Mouse (Mus musculus): ENCODE measurements around the gene Ndufa4l2. TPM values are rescaled to one million over a fixed set of nuclear protein-coding genes. Genes with fewer than 3 reads are reported as not detected.

Gene Ndufa4l2
- polyA plus RNA-seq, 1 experiment from 2014 or later, result 23.1 TPM

DNA sequence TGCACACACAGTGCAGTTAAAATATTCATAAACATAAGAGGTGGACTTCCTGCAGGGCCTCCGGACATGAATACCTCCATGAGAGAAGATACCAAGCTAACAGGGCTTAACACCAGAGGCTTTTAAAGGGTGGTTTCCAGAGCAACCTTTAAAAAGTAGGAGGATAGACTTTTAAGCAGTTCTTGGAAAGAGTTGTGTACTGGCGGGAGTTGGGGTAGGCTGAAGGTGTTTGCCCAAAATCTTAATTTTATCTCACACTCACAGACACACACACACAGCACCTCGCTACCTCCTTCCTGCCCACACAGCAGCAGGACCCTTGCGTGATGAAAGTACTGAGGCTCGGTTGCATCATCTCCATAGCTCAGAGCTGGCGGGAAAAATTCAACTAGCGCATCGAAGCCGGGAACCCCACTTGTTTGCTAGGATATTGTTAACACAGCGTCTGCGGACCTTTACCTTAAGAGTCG, 6.9 kb downstream of the Ndufa4l2 start:
- H3K4me1 ChIP-seq (ENCODE audit: insufficient read depth), result peaks cover 28% of the 10 kb centered on the region
- peaks cover 33% of the 10 kb centered on the region for H3K36me3 ChIP-seq (replicated peaks; ENCODE audit: insufficient read depth, low read length)
- ATAC-seq, result peak; percentile 66
- 1% methylated on average over 12 of the region's 12 CpGs for WGBS (ENCODE audit: insufficient replicate concordance)
- TF ChIP-seq EP300 (IDR thresholded peaks at IDR 0.05; ENCODE audit: low read depth) (peak; percentile 34; the same call in 1 of the 2 replicates), CTCF (IDR thresholded peaks at IDR 0.05; ENCODE audit: low read depth) (no peak)
- H3K4me2 ChIP-seq (ENCODE audit: low read depth, low read length), result peak overlapping the region; percentile 79
- peak; percentile 55 for DNase-seq
- H3K9me3 ChIP-seq (ENCODE audit: low read length), result no peaks in the 10 kb centered on the region
- peak overlapping the region; percentile 60 for H3K4me3 ChIP-seq (ENCODE audit: low read depth, low read length)
- H3K9ac ChIP-seq (replicated peaks), result peak overlapping the region; percentile 62
- peaks cover 31% of the 10 kb centered on the region for H3K27me3 ChIP-seq (ENCODE audit: insufficient read depth, low read length)
- peak overlapping the region; percentile 80 for H3K27ac ChIP-seq (ENCODE audit: low read depth)

GRCm38 (mm10) chr10:127522088-127522581, 7.4 kb downstream of the Ndufa4l2 start, which contains the start of gene Shmt2:
Gene Shmt2, minus strand, starts transcription at chr10:127522444.
- H3K9ac ChIP-seq (replicated peaks), result peak within 1 kb of the TSS; percentile 62
- peak; percentile 88 for DNase-seq
- peak within 1 kb of the TSS; percentile 60 for H3K4me3 ChIP-seq (ENCODE audit: low read depth, low read length)
- peak; percentile 57 for ATAC-seq
- no peaks in the 10 kb centered on the region for H3K9me3 ChIP-seq (ENCODE audit: low read length)
- no peak for TF ChIP-seq EP300 (IDR thresholded peaks at IDR 0.05; ENCODE audit: low read depth)
- TF ChIP-seq CTCF (IDR thresholded peaks at IDR 0.05; ENCODE audit: low read depth), result no peak
- peaks cover 27% of the 10 kb centered on the region for H3K4me1 ChIP-seq (ENCODE audit: insufficient read depth)
- H3K4me2 ChIP-seq (ENCODE audit: low read depth, low read length), result peak within 1 kb of the TSS; percentile 79
- WGBS (ENCODE audit: insufficient replicate concordance), result under 1% methylated on average over 21 of the region's 21 CpGs
- H3K27ac ChIP-seq (ENCODE audit: low read depth), result peak within 1 kb of the TSS; percentile 80
- H3K36me3 ChIP-seq (replicated peaks; ENCODE audit: insufficient read depth, low read length), result peaks cover 30% of the 10 kb centered on the region
- H3K27me3 ChIP-seq (ENCODE audit: insufficient read depth, low read length), result peaks cover 36% of the 10 kb centered on the region

GRCm38 (mm10) chr10:127524646-127525255, 10.0 kb downstream of the Ndufa4l2 start:
- peaks cover 62% of the 10 kb centered on the region for H3K27me3 ChIP-seq (ENCODE audit: insufficient read depth, low read length)
- no peak for DNase-seq
- ATAC-seq, result no peak
- TF ChIP-seq CTCF (IDR thresholded peaks at IDR 0.05; ENCODE audit: low read depth) (no peak), EP300 (IDR thresholded peaks at IDR 0.05; ENCODE audit: low read depth) (no peak)
- no peak overlapping the region for H3K9ac ChIP-seq (replicated peaks)
- peaks cover 20% of the 10 kb centered on the region for H3K4me1 ChIP-seq (ENCODE audit: insufficient read depth)
- no peak overlapping the region for H3K4me2 ChIP-seq (ENCODE audit: low read depth, low read length)
- peaks cover 5% of the 10 kb centered on the region for H3K36me3 ChIP-seq (replicated peaks; ENCODE audit: insufficient read depth, low read length)
- no peak overlapping the region for H3K4me3 ChIP-seq (ENCODE audit: low read depth, low read length)
- no peak overlapping the region for H3K27ac ChIP-seq (ENCODE audit: low read depth)
- WGBS (ENCODE audit: insufficient replicate concordance), result 5% methylated on average over 23 of the region's 23 CpGs
- no peaks in the 10 kb centered on the region for H3K9me3 ChIP-seq (ENCODE audit: low read length)

- H3K36me3 ChIP-seq (replicated peaks; ENCODE audit: insufficient read depth, low read length), result no peaks in the 10 kb centered on the region
- H3K4me1 ChIP-seq (ENCODE audit: insufficient read depth), result peaks cover 11% of the 10 kb centered on the region
- no peak overlapping the region for H3K9ac ChIP-seq (replicated peaks)
- TF ChIP-seq EP300 (IDR thresholded peaks at IDR 0.05; ENCODE audit: low read depth) (no peak), CTCF (IDR thresholded peaks at IDR 0.05; ENCODE audit: low read depth) (no peak)
- H3K9me3 ChIP-seq (ENCODE audit: low read length), result no peaks in the 10 kb centered on the region
- no peak for ATAC-seq
- 3% methylated on average over 26 of the region's 26 CpGs for WGBS (ENCODE audit: insufficient replicate concordance)
- H3K4me2 ChIP-seq (ENCODE audit: low read depth, low read length), result peak overlapping the region; percentile 63
- H3K27me3 ChIP-seq (ENCODE audit: insufficient read depth, low read length), result peaks cover 75% of the 10 kb centered on the region
- no peak overlapping the region for H3K27ac ChIP-seq (ENCODE audit: low read depth)
- peak overlapping the region; percentile 33 for H3K4me3 ChIP-seq (ENCODE audit: low read depth, low read length)
- DNase-seq, result no peak
Measured at GRCm38 (mm10) chr10:127526048-127526447, 11.3 kb downstream of the Ndufa4l2 start.

DNA sequence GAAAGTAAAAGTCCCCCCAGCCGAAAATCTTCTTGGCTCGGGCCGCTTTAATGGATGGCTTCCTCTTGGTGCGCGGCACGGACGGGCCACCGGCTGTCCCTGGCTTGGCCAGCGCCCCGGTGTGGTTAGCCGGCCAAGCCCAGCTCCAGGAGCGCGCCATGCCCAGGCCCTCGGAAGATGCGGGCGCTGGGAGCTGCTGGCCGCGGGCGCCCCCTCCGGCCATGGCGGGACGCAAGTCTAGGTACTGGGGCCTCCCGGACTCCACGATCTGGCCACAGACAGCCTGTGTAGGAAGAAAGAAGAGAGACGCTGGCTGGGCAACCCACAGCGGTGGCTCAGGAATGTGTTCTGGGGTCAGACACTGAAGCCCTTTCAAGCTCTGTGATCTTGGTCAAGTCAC, 11.9 kb downstream of the Ndufa4l2 start:
- ATAC-seq (peak; percentile 51), DNase-seq (peak; percentile 77)
- Histone ChIP-seq H3K9ac (replicated peaks) (no peak overlapping the region), H3K36me3 (replicated peaks; ENCODE audit: insufficient read depth, low read length) (no peaks in the 10 kb centered on the region), H3K4me2 (ENCODE audit: low read depth, low read length) (peak overlapping the region; percentile 63), H3K9me3 (ENCODE audit: low read length) (no peaks in the 10 kb centered on the region), H3K27me3 (ENCODE audit: insufficient read depth, low read length) (peaks cover 81% of the 10 kb centered on the region), H3K4me1 (ENCODE audit: insufficient read depth) (peaks cover 11% of the 10 kb centered on the region), H3K27ac (ENCODE audit: low read depth) (no peak overlapping the region), H3K4me3 (ENCODE audit: low read depth, low read length) (peak overlapping the region; percentile 33)
- TF ChIP-seq EP300 (IDR thresholded peaks at IDR 0.05; ENCODE audit: low read depth) (no peak), CTCF (IDR thresholded peaks at IDR 0.05; ENCODE audit: low read depth) (peak; percentile 65)
- WGBS (ENCODE audit: insufficient replicate concordance), result under 1% methylated on average over 26 of the region's 26 CpGs

- Histone ChIP-seq H3K4me2 (ENCODE audit: low read depth, low read length) (no peak overlapping the region), H3K4me1 (ENCODE audit: insufficient read depth) (peaks cover 11% of the 10 kb centered on the region), H3K9me3 (ENCODE audit: low read length) (no peaks in the 10 kb centered on the region), H3K4me3 (ENCODE audit: low read depth, low read length) (no peak overlapping the region), H3K27ac (ENCODE audit: low read depth) (no peak overlapping the region), H3K9ac (replicated peaks) (no peak overlapping the region), H3K27me3 (ENCODE audit: insufficient read depth, low read length) (peaks cover 89% of the 10 kb centered on the region), H3K36me3 (replicated peaks; ENCODE audit: insufficient read depth, low read length) (no peaks in the 10 kb centered on the region)
- DNase-seq, result no peak
- WGBS (ENCODE audit: insufficient replicate concordance), result 6% methylated on average over 17 of the region's 17 CpGs
- no peak for ATAC-seq
- TF ChIP-seq CTCF (IDR thresholded peaks at IDR 0.05; ENCODE audit: low read depth) (no peak), EP300 (IDR thresholded peaks at IDR 0.05; ENCODE audit: low read depth) (no peak)
Measured at GRCm38 (mm10) chr10:127527481-127527880, 12.7 kb downstream of the Ndufa4l2 start.

All from liver, postnatal 0 days (tissue).